Mouse (Mus musculus): ENCODE measurements at regions not wholly inside any gene's neighbourhood (a gene's known extent, or its start where the extent isn't known, plus 50 kb on each side); places are given as distances from the start of the nearest gene placed in this dataset.

DNA sequence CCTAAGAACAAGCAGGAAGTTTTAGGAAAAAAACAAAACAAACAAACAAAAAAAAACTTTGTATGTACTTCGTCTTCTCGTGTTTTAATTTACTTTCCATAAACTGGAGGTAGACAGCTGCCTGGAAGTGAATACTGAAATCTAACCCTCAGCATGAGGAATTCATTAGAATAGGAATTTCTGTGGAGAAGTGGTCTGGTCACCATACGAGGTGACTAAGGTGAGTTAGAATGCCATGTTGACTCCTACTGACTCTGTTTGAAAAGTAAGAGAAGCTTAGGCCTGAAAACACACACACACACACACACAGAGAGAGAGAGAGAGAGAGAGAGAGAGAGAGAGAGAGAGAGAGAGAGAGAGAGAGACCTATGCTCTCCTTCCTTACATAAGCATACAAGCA, 255.9 kb upstream of the Olfm3 start:
- TF ChIP-seq CTCF (conservative IDR thresholded peaks at IDR 0.05; ENCODE audit: insufficient read depth, insufficient read length, low read depth, low read length) = no peak
- no peak for TF ChIP-seq POLR2A (IDR thresholded peaks at IDR 0.05; ENCODE audit: low read depth, low read length)

All from kidney, adult 2 months (tissue).